18 mouse cellular contexts compared by ENCODE assay signal in genomic region chr8:122968145-122968544, GRCm38 (mm10).
"Had no signal": no experiment of that assay in that cellular context is flagged by ENCODE, and none has a peak within 500 bp of the region (broad histone marks: within the 10 kb centered on the region; RNA-seq: fewer than 3 reads in every experiment).

No protein-coding gene starts in this region.

- H3K9ac ChIP-seq: limb, embryonic 13.5 days; liver, embryonic 12.5 days; liver, embryonic 15.5 days; lung, embryonic 15.5 days had no signal

- H3K9me3 ChIP-seq: limb, embryonic 10.5 days; liver, embryonic 12.5 days; liver, embryonic 15.5 days; lung, embryonic 15.5 days had no signal

- H3K4me1 ChIP-seq: limb, embryonic 13.5 days had no signal

- H3K4me3 ChIP-seq: limb, embryonic 10.5 days; limb, embryonic 13.5 days; liver, embryonic 12.5 days; liver, embryonic 15.5 days; lung, embryonic 15.5 days had no signal

- DNase-seq: kidney, adult 2 months; kidney, postnatal 25 days; liver; lung, adult 18-20 months; lung, postnatal 14 days; lung, postnatal 4 days; midbrain, embryonic 14.5 days; right cerebral cortex, adult 18-20 months; right cerebral cortex, postnatal 25 days; thymus, adult 18-20 months; thymus, postnatal 14 days; thymus, postnatal 4 days had no signal

- H3K27ac ChIP-seq: kidney, postnatal 0 days; limb, embryonic 10.5 days; limb, embryonic 13.5 days; liver, embryonic 12.5 days; liver, embryonic 15.5 days; lung, embryonic 15.5 days had no signal

- H3K27me3 ChIP-seq: limb, embryonic 13.5 days; liver, embryonic 12.5 days; liver, embryonic 15.5 days; lung, embryonic 15.5 days had no signal
